Mouse (Mus musculus) cerebellum, adult 2 months (tissue): Measurements from ENCODE around the gene Prim2.

Experiments
- CTCF ChIP-seq: fragments of 200-500 bp; IDR thresholded peaks from 2 replicates; pipeline ENCODE4 v1.5.1; 2011; ENCODE audit warnings: low read depth, mild to moderate bottlenecking, control low read depth, low read length, moderate library complexity, borderline replicate concordance; ENCODE audit not compliant: insufficient read depth
- POLR2A ChIP-seq: fragments of 200-500 bp; IDR thresholded peaks from 2 replicates; pipeline ENCODE4 v1.6.1; 2011; ENCODE audit warnings: low read length, control low read depth, borderline replicate concordance; ENCODE audit not compliant: insufficient read depth

DNA sequence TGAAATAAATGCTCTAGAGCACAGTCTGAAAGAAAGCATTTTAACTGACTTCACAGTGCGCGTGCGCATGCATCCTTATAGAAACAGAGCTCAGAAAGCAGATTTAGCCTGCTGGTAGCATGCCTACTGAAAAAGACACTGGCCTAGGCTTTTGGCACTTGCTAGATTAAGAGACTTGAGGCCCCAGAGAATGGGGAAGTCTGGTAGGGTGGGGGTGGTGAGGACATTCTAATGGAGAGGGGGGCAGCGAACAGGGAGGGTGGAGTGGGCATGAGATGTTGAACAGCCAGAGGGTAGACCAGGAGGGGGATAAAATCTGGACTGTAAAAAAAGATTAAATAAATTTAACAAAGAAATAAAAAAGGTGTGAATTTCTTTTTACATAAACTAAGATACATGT lies 158.3 kb downstream of the Prim2 start:
- TF ChIP-seq CTCF (no peak), POLR2A (no peak)
